Mouse (Mus musculus) megakaryocyte, embryonic 14.5 days (primary cell): ENCODE measurements around the gene Prune1. TPM values are rescaled to one million over a fixed set of nuclear protein-coding genes. Genes with fewer than 3 reads are reported as not detected.

ENCODE experiments used
- H3K27me3 ChIP-seq: replicated peaks from 2 replicates; pipeline ENCODE3; 2012; ENCODE audit warnings: inconsistent platforms
- H3K36me3 ChIP-seq: replicated peaks from 2 replicates; pipeline ENCODE3; 2012; ENCODE audit warnings: low read length, inconsistent platforms, mixed read lengths
- H3K4me1 ChIP-seq: 2 replicates; pipeline ENCODE4 v1.6.1; 2012; ENCODE audit warnings: inconsistent platforms
- H3K4me3 ChIP-seq: replicated peaks from 2 replicates; pipeline ENCODE3; 2012; ENCODE audit warnings: moderate library complexity, mild to moderate bottlenecking, inconsistent platforms
- H3K9me3 ChIP-seq: 2 replicates; pipeline ENCODE4 v1.6.1; 2012; ENCODE audit warnings: inconsistent platforms
- FLI1 ChIP-seq: IDR thresholded peaks from 2 replicates; pipeline ENCODE4 v1.6.1; 2012; ENCODE audit warnings: low read length, inconsistent platforms, mixed read lengths
- GATA1 ChIP-seq: IDR thresholded peaks from 3 replicates; pipeline ENCODE4 v1.6.1; 2012; ENCODE audit warnings: mixed read lengths, low read length, inconsistent platforms, borderline replicate concordance
- polyA plus RNA-seq: library from polyadenylated mRNA; stranded (reverse); fragments of >175 nt; gene quantifications from 2 replicates; pipeline ENCODE4 v1.2.3, GENCODE M21; 2012; ENCODE audit warnings: low replicate concordance; ENCODE audit not compliant: insufficient read depth

The Prune1 gene
- polyA plus RNA-seq, 1 experiment = 6.0 TPM

- Histone ChIP-seq H3K4me3 (peak overlapping the region; percentile 80), H3K4me1 (peaks cover 73% of the 10 kb centered on the region), H3K9me3 (no peaks in the 10 kb centered on the region), H3K27me3 (no peaks in the 10 kb centered on the region), H3K36me3 (peaks cover 54% of the 10 kb centered on the region)
- TF ChIP-seq FLI1 = no peak
- no peak for TF ChIP-seq GATA1
Measured at GRCm38 (mm10) chr3:95317414-95318080, 35.7 kb upstream of the Prune1 start.

- Histone ChIP-seq H3K9me3 (no peaks in the 10 kb centered on the region), H3K4me3 (peak overlapping the region; percentile 96), H3K27me3 (no peaks in the 10 kb centered on the region), H3K36me3 (peaks cover 38% of the 10 kb centered on the region), H3K4me1 (peaks cover 81% of the 10 kb centered on the region)
- TF ChIP-seq GATA1 = no peak
- no peak for TF ChIP-seq FLI1
Measured at GRCm38 (mm10) chr3:95315844-95316550, 34.1 kb upstream of the Prune1 start.

DNA sequence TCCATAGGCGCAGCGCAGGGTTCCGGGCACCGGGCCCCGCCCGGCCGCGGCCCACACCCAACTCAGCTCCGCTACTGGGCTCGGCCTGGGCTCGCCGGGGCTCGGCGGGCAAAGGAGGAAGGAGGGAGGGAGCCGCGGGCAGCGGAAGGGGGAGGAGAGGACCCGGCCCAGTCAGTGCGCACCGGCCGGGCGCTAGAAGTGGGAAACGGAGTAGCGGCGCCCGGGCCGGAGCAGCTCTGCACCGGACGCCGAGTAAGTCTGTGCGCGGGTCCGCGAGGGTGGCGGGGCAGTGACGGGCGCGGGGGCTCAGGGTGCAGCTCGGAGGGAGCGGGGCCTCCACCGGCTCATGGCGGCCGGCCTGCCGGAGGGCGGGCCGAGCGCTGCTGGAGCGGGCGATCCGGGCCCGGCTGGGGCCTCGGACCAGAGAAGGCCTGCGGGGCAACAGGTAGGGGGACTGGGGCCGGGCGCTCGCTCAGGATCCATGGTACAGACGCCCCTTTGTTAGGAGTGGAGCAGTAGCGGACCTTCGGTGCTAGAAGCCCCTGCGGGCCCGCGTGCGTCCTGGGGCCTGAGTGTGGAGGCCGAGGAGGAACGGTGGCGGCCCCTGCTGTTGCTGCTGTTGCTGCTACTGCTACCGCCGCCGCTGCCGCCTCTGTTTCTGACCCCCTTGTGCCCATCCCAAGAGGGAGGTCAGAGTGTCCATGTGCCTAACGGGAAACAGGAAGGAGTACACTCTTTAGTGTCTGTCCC, 33.4 kb upstream of the Prune1 start:
- TF ChIP-seq FLI1 (no peak), GATA1 (no peak)
- peak overlapping the region; percentile 96 for H3K4me3 ChIP-seq
- peaks cover 31% of the 10 kb centered on the region for H3K36me3 ChIP-seq
- no peaks in the 10 kb centered on the region for H3K9me3 ChIP-seq
- no peaks in the 10 kb centered on the region for H3K27me3 ChIP-seq
- H3K4me1 ChIP-seq = peaks cover 81% of the 10 kb centered on the region

GRCm38 (mm10) chr3:95314486-95315093, 32.7 kb upstream of the Prune1 start, which contains the start of gene Cers2:
Gene Cers2, plus strand, starts transcription at chr3:95314791.
- Histone ChIP-seq H3K9me3 (no peaks in the 10 kb centered on the region), H3K27me3 (no peaks in the 10 kb centered on the region), H3K4me3 (peak within 1 kb of the TSS; percentile 96), H3K4me1 (peaks cover 78% of the 10 kb centered on the region), H3K36me3 (peaks cover 24% of the 10 kb centered on the region)
- TF ChIP-seq GATA1 (no peak), FLI1 (no peak)

DNA sequence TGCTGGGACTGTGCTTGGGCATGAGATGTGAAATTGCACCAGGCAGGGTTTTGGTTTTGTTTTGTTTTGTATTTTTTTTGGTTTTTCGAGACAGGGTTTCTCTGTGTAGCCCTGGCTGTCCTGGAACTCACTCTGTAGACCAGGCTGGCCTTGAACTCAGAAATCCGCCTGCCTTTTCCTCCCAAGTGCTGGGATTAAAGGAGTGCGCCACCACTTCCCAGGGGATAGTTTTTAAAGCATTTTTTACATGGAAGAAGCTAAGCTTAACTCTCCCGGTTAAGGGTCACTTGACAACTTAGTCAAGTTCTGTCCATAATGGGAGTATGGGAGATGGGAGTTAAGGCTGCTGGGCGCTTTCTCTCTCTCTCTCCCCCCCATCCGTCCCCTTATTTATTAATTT, 32.2 kb upstream of the Prune1 start:
- no peak for TF ChIP-seq GATA1
- no peak for TF ChIP-seq FLI1
- H3K9me3 ChIP-seq = no peaks in the 10 kb centered on the region
- H3K36me3 ChIP-seq = peaks cover 20% of the 10 kb centered on the region
- no peaks in the 10 kb centered on the region for H3K27me3 ChIP-seq
- peak overlapping the region; percentile 96 for H3K4me3 ChIP-seq
- H3K4me1 ChIP-seq = peaks cover 73% of the 10 kb centered on the region

DNA sequence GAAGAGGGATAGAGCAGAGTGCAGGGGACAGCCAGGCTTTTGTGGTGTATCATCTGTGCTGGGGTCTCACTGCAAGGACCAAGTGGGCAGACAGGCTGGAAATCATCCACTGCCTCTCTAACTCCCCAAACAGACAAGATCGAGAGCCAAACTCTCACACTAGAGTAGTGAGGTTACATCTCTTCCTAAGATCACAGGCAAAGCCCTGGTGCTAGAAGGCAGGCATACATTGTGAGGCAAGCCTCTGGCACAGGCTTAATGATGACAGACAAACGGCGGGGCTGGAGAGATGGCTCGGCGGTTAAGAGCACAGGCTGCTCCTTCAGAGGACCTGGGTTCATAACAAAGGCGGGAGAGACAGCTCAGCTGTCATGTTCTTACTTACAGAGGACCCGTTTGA, 31.6 kb upstream of the Prune1 start:
- TF ChIP-seq FLI1 = no peak
- TF ChIP-seq GATA1 = no peak
- Histone ChIP-seq H3K4me1 (peaks cover 71% of the 10 kb centered on the region), H3K9me3 (no peaks in the 10 kb centered on the region), H3K27me3 (no peaks in the 10 kb centered on the region), H3K4me3 (peak overlapping the region; percentile 78), H3K36me3 (peaks cover 14% of the 10 kb centered on the region)

GRCm38 (mm10) chr3:95312623-95313022, 30.7 kb upstream of the Prune1 start:
- peaks cover 10% of the 10 kb centered on the region for H3K36me3 ChIP-seq
- H3K4me1 ChIP-seq = peaks cover 66% of the 10 kb centered on the region
- H3K4me3 ChIP-seq = peak overlapping the region; percentile 89
- H3K27me3 ChIP-seq = no peaks in the 10 kb centered on the region
- H3K9me3 ChIP-seq = no peaks in the 10 kb centered on the region
- TF ChIP-seq GATA1 (peak; percentile 51; the same call in 1 of the 3 replicates), FLI1 (no peak)

DNA sequence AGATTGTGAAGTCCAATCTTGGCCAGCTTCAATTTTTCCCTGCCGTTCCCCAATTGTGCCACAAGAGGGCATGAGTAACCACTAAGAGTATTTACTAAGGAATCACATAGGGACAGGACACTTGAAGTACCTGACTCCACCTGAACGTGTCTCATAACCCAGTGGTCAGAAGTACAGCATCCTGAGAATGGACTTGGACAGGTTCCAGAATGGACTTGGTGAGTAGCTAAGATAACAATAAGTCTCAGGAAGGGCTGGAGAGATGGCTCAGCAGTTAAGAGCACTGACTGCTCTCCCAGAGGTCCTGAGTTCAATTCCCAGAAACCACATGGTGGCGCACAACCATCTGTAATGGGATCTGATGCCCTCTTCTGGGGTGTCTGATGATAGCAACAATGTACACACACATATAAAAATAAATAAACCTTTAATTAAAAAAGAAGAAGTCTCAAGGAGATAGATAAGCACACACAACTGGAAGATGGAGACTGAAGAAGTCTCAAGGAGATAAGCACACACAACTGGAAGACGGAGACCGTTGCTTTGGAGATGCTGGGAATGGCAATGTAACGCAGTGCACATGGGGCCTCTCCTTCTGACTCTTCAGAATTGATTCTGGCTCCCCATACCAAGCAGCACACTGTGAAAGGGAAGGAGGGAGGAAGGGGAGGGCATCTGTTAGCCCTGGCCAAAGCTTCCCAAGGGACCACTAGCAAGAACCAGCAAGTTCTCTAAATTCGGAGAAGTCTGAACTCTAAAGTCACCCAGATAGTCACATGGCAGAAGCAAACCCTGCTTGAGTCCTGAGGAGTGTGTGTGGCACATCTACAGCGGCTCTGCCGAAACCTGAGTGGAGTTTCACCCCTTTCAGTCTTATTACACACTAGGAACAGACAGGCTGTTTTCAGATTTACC, 29.3 kb upstream of the Prune1 start:
- Histone ChIP-seq H3K9me3 (no peaks in the 10 kb centered on the region), H3K4me1 (peaks cover 72% of the 10 kb centered on the region), H3K36me3 (peaks cover 14% of the 10 kb centered on the region), H3K4me3 (peak overlapping the region; percentile 26), H3K27me3 (no peaks in the 10 kb centered on the region)
- TF ChIP-seq GATA1 (no peak), FLI1 (no peak)

- no peak overlapping the region for H3K4me3 ChIP-seq
- peaks cover 79% of the 10 kb centered on the region for H3K4me1 ChIP-seq
- no peaks in the 10 kb centered on the region for H3K9me3 ChIP-seq
- peaks cover 21% of the 10 kb centered on the region for H3K36me3 ChIP-seq
- H3K27me3 ChIP-seq = no peaks in the 10 kb centered on the region
- no peak for TF ChIP-seq GATA1
- TF ChIP-seq FLI1 = no peak
Measured at GRCm38 (mm10) chr3:95310496-95310895, 28.6 kb upstream of the Prune1 start.
